Mouse (Mus musculus) gastrocnemius, postnatal 4 days (tissue): Measurements from ENCODE around the gene Tspan11. TPM values are rescaled to one million over a fixed set of nuclear protein-coding genes. Genes with fewer than 3 reads are reported as not detected.

Experiments used
- DNase-seq, 2 experiments: peaks; one replicate each; pipeline ENCODE4 v3.0.0; 2021 to 2022; ENCODE audit warnings: low spot score in 2 of 2, mixed read lengths in 2 of 2
- long read RNA-seq, 2 experiments: library from polyadenylated mRNA; stranded (forward); transcript quantifications; one replicate each; pipeline ENCODE4 v2.0.0; 2021
- total RNA-seq, 2 experiments: library from RNA; stranded (reverse); gene quantifications; 2 replicates each; pipeline ENCODE4 v1.2.3; 2021

Gene Tspan11
- 10 to 100 TPM; 13.4 to 14.0 TPM for total RNA-seq
- long read RNA-seq, experiment 1, full-length matches to known transcripts = 9 of 16 reads
- long read RNA-seq, experiment 1, partial matches to known transcripts = 4 of 16 reads
- long read RNA-seq, experiment 1, other reads (novel, unspliced or antisense) = 3 of 16 reads
- long read RNA-seq, experiment 2, full-length matches to known transcripts = 8 of 14 reads
- long read RNA-seq, experiment 2, partial matches to known transcripts = 6 of 14 reads
- long read RNA-seq, experiment 2, other reads (novel, unspliced or antisense) = 0 of 14 reads

DNA sequence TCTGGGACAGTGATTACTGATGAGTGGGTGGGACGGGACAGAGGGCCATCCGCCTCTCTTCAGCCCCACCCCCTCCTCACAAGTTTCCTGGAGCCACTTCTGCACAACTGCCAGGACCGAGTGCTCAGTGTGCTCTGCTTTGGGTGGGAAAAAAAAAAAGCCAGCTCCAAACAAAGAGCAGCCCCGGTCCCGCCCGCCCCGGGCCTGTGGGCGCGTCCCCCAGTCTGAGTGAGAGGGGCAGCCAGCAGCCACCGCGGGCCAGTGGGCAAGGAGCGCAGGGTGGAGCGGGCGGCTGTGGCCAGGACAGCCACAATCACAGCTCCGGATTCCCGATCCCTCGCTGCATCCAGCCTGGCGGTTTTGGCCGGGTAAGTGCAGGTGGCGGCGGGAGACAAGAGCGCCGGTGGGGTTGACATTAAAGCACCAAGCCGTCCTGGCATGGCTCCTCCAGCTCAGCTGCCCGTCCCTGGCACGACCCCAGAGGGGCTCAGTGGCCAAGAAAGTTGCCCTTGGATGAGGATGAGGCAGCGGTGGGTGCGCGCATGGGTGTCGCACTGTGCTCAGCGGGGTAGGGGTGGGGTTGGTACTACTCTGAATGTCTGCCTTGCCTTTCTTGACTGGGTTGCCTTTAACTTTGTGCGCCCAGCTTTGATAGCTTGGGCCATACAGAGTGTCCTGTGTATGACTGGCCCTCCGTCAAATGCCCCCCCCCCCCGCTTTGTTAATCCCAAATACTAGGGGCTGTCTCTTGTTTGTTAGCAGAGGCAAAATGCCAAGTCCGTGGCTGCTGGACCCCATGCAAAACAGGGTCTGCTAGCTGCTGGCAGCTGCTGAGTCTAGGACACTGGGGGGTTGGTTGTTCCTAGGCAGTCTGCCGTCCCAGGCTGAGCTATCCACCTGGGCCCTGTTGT lies at the start of gene Tspan11:
TSS of gene Tspan11 (plus strand) at position 79 of the 911 bp plus-strand sequence.
- peak; percentile 35 to 56 for DNase-seq

DNA sequence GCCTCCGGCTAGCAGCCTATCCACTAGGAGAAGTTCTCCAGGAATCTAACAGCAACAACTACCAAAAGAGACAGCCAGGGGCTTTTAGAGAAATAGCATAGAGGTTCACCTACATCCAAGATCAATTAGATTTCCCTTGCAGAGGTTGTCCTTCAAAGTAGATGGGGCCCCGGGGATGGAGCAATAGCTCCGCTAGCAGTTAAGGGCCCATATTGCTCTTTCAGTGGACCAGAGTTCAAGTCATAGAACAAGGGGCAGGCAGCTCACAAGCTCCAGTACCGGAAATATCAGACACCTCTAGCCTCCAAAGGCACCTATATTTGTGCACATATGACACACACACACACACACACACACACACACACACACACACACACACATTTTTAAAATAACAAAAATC lies 49.5 kb upstream of the Tspan11 start:
- DNase-seq = no peak

DNA sequence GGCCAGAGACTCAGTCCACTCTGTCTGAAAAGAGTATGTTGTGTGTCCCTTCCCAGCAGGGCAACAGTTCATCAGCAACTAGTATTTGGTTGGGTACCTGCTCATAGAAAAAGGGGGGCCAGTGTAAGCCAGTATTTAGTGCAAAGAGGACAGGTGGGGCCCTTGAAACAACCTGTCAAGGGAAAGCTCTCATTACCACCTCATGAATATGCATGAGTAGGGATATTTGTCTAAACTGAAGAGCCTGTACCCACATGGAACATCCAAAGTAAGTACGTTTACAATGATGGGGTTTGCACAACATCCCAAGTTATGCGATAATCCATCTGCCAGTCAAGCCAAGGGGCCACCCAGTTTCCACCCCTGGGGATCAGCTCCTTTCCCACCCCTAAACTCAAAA lies 47.9 kb upstream of the Tspan11 start:
- DNase-seq = no peak

DNA sequence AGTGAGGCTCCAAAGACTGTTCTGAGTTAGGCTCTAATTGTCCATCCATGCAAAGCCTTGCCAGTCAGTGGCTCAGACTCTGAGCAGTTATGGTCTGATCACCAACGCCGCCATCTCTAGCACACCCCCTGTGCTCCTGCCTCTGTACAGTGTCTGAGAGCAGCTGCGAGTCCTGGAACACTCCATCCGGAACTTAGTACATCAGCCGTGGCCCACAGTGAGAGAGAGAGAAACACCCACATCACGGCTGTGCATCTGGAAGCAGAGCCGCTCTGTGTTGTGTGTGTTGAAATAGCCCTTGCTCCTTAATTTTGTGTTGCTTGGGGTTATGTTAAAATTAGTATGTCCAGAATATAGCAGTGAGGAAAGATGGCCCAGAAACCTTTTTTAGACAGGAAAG lies 47.2 kb upstream of the Tspan11 start:
- no peak for DNase-seq

DNA sequence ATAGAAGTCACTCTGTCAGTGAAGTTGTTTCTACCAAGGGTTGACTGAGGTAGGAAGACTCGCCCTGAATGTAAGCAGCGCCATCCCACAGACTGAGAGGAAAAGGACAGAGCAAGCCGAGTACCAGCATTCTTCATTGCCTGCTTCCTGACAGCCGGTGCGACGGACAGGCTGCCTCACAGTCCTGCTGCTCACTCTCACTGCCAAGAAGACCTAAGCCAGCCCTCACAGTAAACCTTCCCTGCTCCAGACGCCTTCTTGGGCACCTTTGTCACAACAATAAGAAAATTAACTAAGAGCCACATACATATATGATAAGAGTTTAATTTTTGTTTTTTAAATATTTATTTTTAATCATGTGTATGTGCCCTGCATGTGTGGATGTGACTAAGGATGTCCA lies 46.1 kb upstream of the Tspan11 start:
- DNase-seq = no peak

DNA sequence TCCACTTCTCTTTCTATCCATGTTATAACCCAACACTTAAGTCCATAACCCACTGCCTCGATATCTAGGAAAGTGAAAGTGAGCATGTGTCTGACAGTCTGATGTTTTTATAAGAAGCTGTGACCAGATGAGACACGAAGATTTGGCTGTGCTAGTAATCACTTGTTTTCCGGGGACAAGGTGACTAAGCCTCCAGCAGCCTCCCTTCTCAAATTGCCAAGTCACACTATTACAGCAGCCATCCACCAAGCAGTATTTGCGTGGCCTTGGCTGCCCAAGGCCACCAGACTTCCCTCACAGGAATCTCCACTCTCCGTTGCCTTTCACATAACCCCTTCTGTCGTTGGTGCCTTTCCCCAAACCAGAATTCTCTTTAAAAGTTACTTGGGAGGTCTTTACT lies 40.9 kb upstream of the Tspan11 start:
- no peak for DNase-seq

DNA sequence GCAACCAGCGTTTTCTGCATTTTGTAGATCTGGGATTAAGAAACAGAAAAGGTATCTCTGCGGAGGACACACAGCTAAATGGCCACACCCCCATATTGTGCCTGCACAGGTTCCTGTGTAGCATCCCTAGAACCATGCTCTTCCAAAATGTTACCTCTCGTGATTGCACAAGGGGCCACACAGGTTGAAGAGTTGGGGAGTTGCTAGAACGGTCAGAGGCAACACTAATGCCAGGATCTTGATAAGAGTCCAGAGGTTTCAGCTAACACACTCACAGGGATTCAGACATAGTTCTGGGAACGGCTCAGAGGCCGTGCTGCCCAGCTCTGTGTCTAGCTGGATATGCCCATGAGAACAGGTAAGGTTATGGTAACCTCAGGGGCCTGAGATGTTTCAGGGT lies 37.9 kb upstream of the Tspan11 start:
- no peak for DNase-seq

DNA sequence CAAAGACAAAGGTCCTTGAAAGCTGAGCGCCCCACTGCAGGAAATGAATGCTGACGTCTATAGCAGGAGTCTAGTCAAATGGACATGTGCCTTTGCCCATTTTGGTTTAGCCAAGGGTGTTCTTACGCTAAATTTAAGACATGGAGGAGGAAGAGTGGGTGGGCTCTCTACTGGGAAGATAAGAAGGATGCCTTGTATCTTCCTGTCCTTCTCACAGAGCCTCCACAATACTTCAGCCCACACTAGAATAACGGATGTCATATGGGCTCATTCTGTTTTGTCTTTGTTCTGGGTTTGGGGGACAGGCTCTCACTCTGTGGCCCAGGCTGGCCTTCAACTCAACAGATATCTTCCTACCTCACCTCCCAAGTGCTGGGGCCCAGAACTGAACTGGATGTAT lies 35.8 kb upstream of the Tspan11 start:
- no peak for DNase-seq

DNA sequence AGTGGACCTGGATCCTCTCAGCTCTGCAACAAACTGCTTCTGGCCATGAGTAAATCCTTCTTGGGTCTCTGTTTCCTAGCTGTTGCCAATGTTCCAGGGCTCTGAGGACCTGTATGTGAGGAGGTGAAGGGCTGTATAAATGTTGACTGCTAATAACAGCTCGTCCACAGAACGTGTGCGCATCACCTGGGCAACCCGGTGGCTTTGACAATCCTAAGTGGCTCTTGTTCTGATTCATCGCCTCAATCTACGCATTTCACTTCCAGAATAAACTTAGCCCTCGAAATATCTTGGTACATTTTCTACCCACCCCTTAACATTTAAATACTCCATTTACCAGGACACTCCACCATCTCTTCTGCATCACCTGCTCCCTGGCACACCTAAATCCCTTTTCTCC lies 34.1 kb upstream of the Tspan11 start:
- no peak for DNase-seq

DNA sequence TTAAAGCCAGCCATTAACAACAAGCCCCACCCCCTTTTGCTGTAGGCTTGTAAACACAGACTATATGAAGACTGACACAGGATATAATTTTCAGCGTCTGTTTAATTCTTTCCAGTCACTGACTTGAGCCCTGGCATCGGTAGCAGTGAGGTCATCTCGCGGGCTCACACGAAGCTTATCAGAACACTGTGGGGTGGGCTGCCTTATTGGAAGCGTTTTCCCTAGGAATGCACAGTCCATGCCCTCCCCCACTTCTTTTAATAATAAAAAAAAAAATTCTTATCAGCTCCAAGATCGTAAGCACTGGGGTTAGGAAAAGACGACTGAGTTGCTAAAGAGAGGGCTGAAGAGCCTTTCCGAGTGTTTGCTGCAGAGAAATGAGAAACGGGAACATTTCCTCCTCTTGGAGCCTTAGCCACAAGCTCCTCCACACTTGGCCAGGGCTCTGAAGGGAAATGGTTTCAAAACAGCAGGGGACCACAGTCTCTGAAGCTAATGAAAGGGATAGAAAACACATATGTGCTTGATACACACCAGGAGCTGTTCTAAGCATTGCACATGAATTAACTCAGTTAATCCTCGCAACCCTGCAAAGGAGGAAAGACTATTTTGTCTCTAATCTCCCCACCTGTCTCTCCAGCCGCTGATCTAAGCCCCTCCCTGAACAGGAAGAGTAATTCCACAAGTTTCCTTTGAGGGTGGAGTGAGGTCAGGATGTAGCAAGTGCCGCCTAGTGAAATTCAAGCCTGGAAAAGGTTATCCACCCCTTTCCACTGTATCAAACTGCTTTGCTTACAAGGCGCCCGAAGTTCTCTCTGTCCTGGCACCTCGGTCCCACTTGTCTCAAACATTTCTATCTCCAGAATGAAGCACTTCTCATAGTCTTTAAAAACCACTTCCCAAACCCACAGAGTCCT lies 33.4 kb upstream of the Tspan11 start:
- DNase-seq = no peak

DNA sequence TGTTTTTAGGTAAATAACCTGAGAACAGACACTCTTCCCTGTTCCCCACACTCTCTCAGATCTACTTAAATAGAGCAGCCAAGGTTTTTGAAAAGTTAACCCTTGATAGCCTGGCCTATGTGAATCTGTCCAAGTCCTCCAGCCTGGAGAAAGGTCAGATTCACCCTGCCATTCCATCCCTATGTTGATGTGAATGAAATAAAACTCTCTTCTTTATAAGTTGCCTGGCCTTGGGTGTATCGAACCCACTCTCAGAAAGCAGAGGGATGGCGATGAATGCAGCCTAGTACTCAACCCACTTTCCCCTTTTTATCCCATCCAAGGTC lies 32.7 kb upstream of the Tspan11 start:
- no peak for DNase-seq

DNA sequence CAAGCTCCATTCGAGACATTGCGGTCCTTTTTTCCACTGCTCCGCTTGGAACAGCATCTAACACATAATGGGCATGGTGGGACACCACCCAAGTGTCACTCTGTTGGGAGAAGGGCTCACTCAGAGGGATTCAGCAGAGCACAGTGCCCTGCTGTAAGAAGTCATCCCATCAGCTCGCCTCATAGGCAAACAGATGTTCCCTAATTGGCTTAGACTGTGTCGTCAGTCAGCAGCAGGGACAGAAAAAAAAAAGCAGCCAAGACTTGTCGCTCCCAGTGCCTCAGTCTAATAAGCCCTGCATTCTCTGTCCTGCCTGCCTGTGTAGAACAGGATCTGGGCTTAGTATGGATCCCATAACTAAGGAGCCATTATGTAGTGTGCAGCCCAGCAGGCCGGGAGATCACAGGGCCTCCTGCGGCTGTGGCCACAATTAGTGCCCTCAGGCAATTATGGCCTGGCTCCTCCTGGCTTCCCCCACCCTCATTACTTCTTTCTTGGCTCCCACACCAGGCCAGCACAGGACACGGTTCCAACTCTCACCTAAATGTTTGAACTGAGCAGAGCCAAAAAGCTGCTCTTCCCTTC lies 31.6 kb upstream of the Tspan11 start:
- no peak for DNase-seq

DNA sequence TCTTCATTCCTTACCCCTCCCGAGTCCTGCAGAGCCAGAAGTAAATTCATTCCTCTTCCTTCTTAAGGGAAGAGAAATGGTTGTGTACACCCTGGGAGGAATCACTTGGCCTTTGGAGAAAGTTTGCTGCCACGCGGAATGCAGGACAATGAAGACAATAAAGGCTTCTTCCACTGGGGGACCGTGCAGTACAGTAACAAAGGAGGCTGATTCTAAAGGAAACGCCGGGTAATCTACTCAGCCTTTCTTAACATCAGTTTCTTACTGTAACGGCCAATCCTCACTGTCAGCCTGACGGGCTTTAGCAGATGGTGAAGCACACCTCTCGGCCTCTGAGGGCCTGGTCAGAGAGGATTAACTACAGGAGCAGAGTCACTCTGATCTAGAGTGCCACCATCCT lies 25.4 kb upstream of the Tspan11 start:
- no peak for DNase-seq

DNA sequence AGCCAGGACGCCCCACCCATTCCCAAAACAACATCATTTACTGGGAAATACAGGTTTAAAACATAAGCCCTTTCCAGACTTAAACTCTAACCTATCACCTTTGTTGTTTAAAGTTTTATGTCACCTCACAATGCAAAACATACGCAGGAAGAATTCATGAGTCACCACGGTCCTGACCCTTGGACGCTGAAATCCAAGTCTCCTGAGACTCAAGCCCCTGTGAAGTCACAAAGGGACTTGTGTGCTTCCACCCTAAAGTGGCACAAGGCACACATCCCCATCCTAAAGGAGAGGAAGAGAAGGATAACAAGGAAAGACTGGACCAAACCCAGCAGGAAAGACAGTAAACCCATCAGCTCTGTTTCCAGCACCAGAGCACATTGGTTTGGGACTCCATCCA lies 22.0 kb upstream of the Tspan11 start:
- no peak for DNase-seq

DNA sequence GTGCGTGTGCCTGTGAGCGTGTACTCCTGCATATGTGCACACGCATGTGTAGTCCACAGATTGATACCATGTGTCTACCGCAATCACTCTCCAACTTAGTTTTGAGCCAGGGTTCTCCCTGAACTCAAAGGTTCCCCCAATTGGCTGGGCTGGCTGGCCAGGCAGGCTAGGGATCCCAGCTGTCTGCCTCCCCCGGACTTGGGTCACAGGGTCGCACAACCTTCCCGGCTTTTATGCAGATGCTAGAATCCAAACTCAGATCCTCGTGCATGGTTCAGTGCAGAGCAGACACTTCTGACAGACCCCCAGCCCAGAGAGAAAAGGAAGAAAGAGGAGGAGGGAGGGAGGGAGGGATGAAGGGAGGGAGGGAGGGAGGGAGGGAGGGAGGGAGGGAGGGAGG lies 18.8 kb upstream of the Tspan11 start:
- no peak for DNase-seq

DNA sequence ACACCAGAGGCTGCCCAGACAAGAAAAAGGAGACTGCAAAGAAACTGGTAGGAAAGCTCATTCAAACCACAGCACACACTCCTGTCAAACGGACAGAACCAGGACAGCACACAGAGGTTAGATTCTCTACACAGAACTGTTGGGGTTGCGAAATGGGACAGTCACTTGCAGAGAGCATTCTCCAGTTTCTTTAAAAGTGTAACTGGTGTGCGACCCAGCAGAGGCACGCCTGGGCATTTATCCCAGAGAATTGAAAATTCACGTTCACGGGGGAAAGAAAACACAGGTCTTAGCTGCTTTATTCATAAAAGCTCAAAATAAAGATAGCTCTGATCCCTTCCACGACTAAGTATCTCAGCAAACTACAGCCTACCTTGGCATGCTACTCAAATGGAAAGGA lies 18.3 kb upstream of the Tspan11 start:
- no peak for DNase-seq

DNA sequence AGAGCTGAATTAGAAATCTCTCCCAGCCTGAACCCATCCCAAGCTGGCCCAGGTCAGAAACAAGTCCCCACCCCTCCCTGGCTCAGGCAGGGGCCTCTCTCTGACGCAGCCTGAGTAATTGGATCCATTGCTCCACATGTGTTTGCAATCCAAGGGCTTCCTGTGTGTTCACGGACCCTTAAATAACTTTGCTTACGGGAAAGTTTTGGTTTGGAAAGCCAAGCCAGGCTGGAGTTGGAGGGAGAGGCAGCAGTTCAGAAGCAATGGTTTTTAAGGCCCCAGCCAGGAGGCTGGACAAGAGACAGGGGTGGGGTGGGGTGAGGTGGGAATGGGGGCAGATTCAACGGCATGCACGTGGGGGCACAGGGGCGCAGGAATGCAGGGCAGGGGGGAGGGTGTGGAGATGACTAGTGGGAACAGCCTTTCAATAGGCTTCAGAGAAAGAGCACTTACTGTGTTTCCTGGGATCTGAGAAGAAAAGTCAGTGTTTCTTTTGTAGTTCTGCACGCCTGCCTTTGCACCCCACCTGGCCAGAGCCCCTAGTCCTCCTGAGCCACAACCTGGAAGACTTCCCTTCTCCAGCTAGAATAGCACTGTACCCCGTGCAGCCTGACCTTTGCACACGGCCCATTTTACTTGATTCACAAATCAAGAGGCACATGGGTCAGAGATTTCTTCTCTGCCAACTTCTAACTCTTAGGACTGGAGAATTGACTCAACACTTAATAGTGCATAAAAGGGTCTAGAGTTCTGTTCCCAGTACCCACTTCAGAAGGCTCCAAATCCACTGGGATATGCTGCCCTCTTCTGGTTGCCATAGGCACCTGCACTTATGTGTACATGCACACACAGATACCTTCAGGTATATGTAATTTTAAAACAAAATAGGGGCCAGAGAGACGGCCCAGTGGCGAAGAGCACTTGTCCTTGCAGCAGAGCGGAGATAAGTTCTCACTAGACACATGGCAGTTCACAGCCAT lies 16.8 kb upstream of the Tspan11 start:
- peak; percentile 36 to 60 for DNase-seq

DNA sequence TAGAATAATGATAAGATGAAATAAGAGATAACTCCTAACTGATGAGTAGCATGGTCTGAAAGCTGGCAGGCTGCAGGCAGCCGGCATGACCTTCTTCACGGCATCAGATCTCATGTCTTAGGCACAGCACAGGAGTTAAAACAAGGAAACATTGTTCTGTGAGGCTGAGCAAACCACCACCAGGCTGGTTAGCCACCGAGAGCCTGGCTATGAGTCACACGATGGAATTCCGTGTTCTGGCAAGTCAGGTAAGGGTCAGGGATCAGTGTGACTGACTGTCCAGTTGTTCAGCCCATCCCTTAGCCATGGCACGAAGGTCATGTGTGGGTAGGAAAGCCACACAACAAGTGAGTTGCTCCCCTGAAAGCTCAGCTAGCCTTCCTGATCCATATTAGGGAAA lies 16.0 kb upstream of the Tspan11 start:
- no peak for DNase-seq

DNA sequence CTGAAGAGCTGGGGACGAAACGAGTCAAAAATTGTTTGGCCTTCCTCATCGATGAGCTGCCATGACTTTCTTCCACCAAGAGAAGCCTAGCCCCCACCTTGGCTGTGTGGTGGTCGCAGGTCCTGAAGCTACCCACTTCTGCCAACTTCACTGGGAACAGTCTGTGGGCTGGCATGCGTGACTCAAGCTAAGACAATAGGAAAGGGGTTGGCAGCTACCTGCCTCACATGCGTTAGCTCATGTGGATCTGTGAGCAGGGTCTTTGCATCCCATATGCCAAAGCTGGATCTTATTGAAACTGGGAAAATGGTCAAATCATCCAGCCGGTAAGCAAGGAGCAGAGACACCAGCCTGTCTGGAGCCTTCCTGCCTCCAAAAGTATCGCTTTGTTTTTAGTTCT lies 14.8 kb upstream of the Tspan11 start:
- DNase-seq = no peak

DNA sequence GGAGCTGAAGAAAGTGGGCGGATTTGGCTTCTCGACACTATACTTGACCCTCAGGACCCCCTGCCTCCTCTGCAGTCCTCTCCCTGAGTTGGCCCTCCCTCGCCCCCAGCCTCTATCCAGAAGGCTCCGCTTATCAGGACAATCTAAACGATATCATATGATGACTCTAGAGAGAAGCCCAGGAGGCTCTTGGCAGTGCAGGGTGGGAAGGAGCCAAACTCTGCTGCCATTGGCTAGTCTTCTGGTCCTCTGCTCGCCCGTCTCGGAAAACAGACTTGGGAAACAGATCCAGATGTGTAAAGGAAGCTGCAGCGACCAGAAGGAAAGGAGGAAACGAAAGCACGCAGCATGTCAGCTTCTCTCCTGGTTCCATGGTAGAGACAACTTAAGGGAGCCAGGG lies 11.5 kb upstream of the Tspan11 start:
- peak in 1 of 2 experiments; percentile 50 for DNase-seq
